Mouse (Mus musculus) heart, embryonic 11.5 days (tissue): ENCODE data around the gene Tas1r1. TPM values are rescaled to one million over a fixed set of nuclear protein-coding genes. Genes with fewer than 3 reads are reported as not detected.

Experiments used
- ATAC-seq: fragments of 200-750 bp; cut with Nextera tagmentation; replicated peaks from 2 replicates; pipeline ENCODE4 v1.8.0; 2017; ENCODE audit warnings: moderate library complexity; ENCODE audit not compliant: insufficient number of reproducible peaks, low FRiP score, low TSS enrichment
- H3K27ac ChIP-seq: fragments of 300-500 bp; sonication (generic); 2 replicates; pipeline ENCODE4 v1.5.1; 2014; ENCODE audit warnings: mild to moderate bottlenecking, low read depth, low read length
- H3K27me3 ChIP-seq: fragments of 300-500 bp; sonication (generic); 2 replicates; pipeline ENCODE4 v1.6.1; 2014; ENCODE audit warnings: mild to moderate bottlenecking, low read length, mixed read lengths; ENCODE audit not compliant: control insufficient read depth, insufficient read depth
- H3K36me3 ChIP-seq: fragments of 300-500 bp; sonication (generic); 2 replicates; pipeline ENCODE4 v1.6.1; 2014; ENCODE audit warnings: mild to moderate bottlenecking, low read length, moderate library complexity, mixed read lengths; ENCODE audit not compliant: control insufficient read depth, insufficient read depth
- H3K4me1 ChIP-seq: fragments of 300-500 bp; sonication (generic); 2 replicates; pipeline ENCODE4 v1.6.1; 2014; ENCODE audit warnings: low read length; ENCODE audit not compliant: control insufficient read depth, insufficient read depth
- H3K4me2 ChIP-seq: fragments of 300-500 bp; sonication (generic); 2 replicates; pipeline ENCODE4 v1.6.1; 2014; ENCODE audit warnings: mild to moderate bottlenecking, moderate library complexity
- H3K4me3 ChIP-seq: fragments of 300-500 bp; sonication (generic); 2 replicates; pipeline ENCODE4 v1.5.1; 2014; ENCODE audit warnings: low read depth, low read length
- H3K9ac ChIP-seq: fragments of 300-500 bp; sonication (generic); 2 replicates; pipeline ENCODE4 v1.6.1; 2014; ENCODE audit warnings: mild to moderate bottlenecking, low read depth, low read length, moderate library complexity
- H3K9me3 ChIP-seq: fragments of 300-500 bp; sonication (generic); replicated peaks from 2 replicates; pipeline ENCODE4 v1.6.1; 2016; ENCODE audit warnings: low read length; ENCODE audit not compliant: control insufficient read depth
- WGBS: fragments of 180-500 bp; shearing (Covaris S2); extraction: QIAGEN DNeasy Blood & Tissue Kit; methylation state at CpG from one replicate; pipeline ENCODE4 v1.1.7; 2014; ENCODE audit not compliant: insufficient replicate concordance; 5-methylcytosine and 5-hydroxymethylcytosine counted together
- polyA plus RNA-seq: library from polyadenylated mRNA; unstranded; fragments of >200 nt; fragmentation: Nextera tagmentation; extraction: Ambion mirVana; gene quantifications from 2 replicates; pipeline ENCODE4 v1.2.1, GENCODE M21; 2014

Tas1r1 gene
- polyA plus RNA-seq, 1 experiment from 2014 or later: 0.16 TPM

DNA sequence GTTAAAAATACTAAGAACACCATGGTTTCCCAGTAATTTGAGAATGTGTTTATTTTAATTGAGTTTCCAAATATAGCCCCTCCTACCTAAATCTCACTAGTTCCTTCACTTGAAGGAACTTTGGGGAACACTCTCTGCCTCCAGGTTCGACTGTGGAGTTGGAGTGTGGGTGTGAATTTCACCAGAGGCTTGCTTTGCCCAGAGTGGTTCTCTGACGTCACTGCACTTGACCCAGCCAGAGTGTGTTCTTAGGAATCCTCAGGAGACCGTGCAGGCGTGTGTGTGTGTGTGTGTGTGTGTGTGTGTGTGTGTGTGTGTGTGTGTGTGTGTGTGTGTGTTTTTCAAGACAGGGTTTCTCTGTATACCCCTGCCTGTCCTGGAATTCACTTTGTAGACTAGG, 37.5 kb downstream of the Tas1r1 start:
- no peak overlapping the region for H3K4me3 ChIP-seq
- H3K9ac ChIP-seq: no peak overlapping the region
- H3K9me3 ChIP-seq: no peaks in the 10 kb centered on the region
- ATAC-seq: no peak
- no peak overlapping the region for H3K27ac ChIP-seq
- no peaks in the 10 kb centered on the region for H3K27me3 ChIP-seq
- no peak overlapping the region for H3K4me2 ChIP-seq
- WGBS: 39% methylated on average over 4 of the region's 4 CpGs
- H3K36me3 ChIP-seq: no peaks in the 10 kb centered on the region
- 0 out of 2 replicates have a peak, but pooled peaks cover 4% of the 10 kb centered on the region for H3K4me1 ChIP-seq

DNA sequence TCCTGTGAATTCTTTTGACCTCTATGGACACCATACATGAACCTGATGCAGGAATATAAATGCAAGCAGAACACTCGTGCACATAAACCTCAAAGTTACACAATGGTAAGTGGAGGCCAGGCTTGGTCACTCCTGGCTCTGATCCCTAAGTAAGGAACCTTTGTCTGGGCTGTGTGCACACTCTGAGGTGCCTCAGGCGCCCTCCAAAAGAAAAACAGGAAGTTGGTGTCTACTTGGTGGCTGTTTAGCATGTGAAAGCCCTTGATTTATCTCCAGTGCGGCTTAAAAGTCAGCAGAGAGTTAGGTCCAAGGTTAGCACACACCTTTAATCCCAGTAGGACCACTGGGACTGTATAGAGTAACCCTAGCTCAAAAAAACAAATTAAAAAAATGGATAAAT, 38.9 kb downstream of the Tas1r1 start:
- no peak overlapping the region for H3K9ac ChIP-seq
- no peak for ATAC-seq
- 65% methylated on average over 3 of the region's 3 CpGs for WGBS

DNA sequence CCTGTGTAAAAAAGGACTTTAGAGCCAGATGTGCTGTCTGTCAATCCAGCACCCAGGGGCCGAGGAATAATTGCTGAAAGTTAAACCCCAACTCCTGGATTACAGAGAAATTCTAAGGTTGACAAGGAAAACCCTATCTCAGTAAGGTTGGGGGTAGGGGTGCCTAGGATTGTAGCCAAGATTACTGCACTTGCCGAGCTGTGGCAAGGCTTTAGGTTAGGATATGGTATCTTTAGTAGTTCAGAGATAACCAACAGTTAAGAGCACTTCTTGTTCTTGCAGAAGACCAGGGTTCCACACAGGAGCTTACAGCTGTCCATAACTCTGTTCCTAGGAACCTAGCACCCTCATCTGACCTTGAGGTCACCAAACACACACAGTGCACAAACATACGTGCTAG, 40.7 kb downstream of the Tas1r1 start:
- no peak overlapping the region; the same call in 1 of the 2 replicates for H3K9ac ChIP-seq
- no peak overlapping the region for H3K27ac ChIP-seq
- H3K4me1 ChIP-seq: peaks cover 12% of the 10 kb centered on the region
- no peaks in the 10 kb centered on the region for H3K27me3 ChIP-seq
- no peaks in the 10 kb centered on the region for H3K9me3 ChIP-seq
- no peak for ATAC-seq
- H3K36me3 ChIP-seq: no peaks in the 10 kb centered on the region
- H3K4me3 ChIP-seq: peak overlapping the region; percentile 100; the same call in 1 of the 2 replicates
- WGBS: 51% methylated on average over 3 of the region's 3 CpGs
- peak overlapping the region; percentile 67 for H3K4me2 ChIP-seq

More for the DNA sequence above, 38.9 kb downstream of the Tas1r1 start:
- no peak overlapping the region for H3K4me3 ChIP-seq
- H3K9me3 ChIP-seq: no peaks in the 10 kb centered on the region
- no peak overlapping the region for H3K4me2 ChIP-seq
- H3K36me3 ChIP-seq: no peaks in the 10 kb centered on the region
- no peaks in the 10 kb centered on the region for H3K27me3 ChIP-seq
- no peak overlapping the region for H3K27ac ChIP-seq
- peaks cover 4% of the 10 kb centered on the region; the same call in 1 of the 2 replicates for H3K4me1 ChIP-seq

DNA sequence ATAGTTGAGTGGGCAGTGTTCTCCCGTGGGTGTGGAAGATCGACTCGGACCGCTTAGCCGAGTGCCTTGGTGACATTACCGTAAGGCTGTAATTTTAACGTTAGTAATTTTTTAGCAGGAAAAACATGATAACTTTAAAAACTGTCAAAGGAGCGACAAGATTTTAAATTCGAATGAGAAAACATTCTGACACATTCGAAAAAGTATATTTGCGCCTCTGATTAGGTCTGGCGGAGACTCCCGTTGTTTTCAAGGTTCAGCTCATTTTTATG, 41.5 kb downstream of the Tas1r1 start:
- Histone ChIP-seq H3K27me3 (no peaks in the 10 kb centered on the region), H3K4me1 (peaks cover 12% of the 10 kb centered on the region), H3K27ac (peak overlapping the region; percentile 82), H3K9me3 (no peaks in the 10 kb centered on the region), H3K36me3 (peaks cover 4% of the 10 kb centered on the region), H3K9ac (peak overlapping the region; percentile 85), H3K4me3 (peak overlapping the region; percentile 100), H3K4me2 (peak overlapping the region; percentile 67)
- 6% methylated on average over 13 of the region's 13 CpGs for WGBS
- ATAC-seq: no peak

DNA sequence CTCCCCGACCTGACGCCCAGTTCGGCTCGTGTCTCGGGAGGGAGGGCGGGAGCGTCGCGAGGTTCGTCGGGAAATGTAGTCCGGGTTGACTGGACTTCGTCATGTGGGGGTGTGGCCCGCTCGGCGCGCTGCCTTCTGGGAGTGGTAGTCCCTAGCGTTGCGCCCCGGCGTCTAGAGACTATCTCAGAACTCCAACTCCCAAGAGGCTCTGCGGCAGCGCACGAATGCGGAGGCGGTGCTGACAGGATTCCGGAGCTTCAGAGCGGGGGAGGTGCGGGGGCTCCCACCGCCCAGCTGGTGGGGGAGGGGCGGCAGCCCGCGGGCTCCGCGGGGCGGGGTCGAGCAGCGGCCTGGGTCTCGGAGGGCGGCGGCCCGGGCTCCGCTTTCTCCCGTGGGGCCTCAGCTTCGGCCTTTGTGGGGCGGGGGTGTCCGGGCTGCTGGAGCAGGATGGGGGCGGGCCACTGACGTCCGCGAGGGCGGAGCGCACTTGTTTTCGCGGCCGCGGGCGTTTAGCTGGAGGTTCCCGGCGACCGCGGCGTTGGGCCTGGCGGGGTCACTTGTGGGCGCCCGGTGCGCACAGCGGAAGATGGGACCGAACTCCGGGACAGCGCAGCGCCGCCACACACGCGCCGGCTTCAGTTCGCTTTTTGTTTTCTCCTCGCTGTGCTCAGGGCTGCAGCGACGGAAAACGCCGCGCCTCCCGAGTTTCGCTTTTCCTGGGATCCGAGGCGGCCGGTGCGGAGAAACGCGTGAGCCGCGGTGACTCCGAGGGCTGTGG, 42.0 kb downstream of the Tas1r1 start, which contains the start of gene Phf13:
Gene Phf13, minus strand, starts transcription at position 86 of the 778 bp plus-strand sequence.
- peaks cover 8% of the 10 kb centered on the region for H3K36me3 ChIP-seq

DNA sequence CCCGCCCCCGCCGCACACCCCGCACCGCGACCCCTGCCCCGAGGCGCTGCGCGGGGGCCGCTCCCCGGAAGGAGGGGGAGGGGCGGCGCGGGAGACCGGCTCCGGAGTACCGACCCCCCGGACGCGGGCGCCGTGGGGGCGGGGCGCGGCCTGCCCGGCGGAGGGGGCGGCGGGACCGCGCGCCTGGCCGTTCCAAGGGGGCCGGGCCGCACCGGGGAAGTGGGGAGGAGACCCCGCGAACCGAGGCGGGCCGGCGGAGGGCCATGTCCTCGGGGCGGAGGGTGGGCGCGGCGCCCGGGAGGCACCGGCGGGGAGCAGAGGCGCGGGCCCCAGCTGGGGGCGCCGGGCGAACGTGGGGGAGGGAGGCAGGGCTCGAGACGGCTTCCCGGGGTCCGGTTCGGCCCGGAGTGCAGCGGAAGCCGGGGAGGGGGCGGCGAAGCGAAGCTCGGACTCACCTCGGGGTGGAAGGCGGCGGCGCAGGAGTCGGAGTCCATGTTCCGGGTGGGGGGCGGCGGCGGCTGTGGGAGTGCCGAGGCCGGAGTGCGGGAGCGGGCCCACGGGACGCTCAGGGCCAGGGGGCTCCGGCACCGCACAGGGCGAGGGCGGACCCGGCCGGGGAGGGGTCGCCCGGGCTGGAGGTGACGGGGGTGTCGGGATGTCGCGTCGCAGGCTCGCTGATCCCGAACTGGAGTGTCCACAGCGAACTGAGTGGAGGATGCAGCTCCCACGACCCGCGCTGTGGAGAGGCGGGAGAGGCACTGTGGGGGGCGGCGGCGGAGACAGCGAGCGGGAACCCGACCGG, 42.8 kb downstream of the Tas1r1 start:
- Histone ChIP-seq H3K9me3 (no peaks in the 10 kb centered on the region), H3K9ac (peak overlapping the region; percentile 97), H3K4me1 (peaks cover 12% of the 10 kb centered on the region), H3K27me3 (no peaks in the 10 kb centered on the region), H3K4me3 (peak overlapping the region; percentile 100), H3K4me2 (peak overlapping the region; percentile 95), H3K27ac (peak overlapping the region; percentile 89), H3K36me3 (peaks cover 13% of the 10 kb centered on the region)
- ATAC-seq: peak; percentile 15
- WGBS: under 1% methylated on average over 60 of the region's 111 CpGs

More for the DNA sequence above, 42.0 kb downstream of the Tas1r1 start, which contains the start of gene Phf13:
- Histone ChIP-seq H3K27ac (peak within 1 kb of the TSS; percentile 89), H3K4me2 (peak within 1 kb of the TSS; percentile 95), H3K27me3 (no peaks in the 10 kb centered on the region), H3K4me3 (peak within 1 kb of the TSS; percentile 100), H3K9ac (peak within 1 kb of the TSS; percentile 97), H3K9me3 (no peaks in the 10 kb centered on the region), H3K4me1 (peaks cover 12% of the 10 kb centered on the region)
- under 1% methylated on average over 75 of the region's 94 CpGs for WGBS
- ATAC-seq: peak; percentile 95

DNA sequence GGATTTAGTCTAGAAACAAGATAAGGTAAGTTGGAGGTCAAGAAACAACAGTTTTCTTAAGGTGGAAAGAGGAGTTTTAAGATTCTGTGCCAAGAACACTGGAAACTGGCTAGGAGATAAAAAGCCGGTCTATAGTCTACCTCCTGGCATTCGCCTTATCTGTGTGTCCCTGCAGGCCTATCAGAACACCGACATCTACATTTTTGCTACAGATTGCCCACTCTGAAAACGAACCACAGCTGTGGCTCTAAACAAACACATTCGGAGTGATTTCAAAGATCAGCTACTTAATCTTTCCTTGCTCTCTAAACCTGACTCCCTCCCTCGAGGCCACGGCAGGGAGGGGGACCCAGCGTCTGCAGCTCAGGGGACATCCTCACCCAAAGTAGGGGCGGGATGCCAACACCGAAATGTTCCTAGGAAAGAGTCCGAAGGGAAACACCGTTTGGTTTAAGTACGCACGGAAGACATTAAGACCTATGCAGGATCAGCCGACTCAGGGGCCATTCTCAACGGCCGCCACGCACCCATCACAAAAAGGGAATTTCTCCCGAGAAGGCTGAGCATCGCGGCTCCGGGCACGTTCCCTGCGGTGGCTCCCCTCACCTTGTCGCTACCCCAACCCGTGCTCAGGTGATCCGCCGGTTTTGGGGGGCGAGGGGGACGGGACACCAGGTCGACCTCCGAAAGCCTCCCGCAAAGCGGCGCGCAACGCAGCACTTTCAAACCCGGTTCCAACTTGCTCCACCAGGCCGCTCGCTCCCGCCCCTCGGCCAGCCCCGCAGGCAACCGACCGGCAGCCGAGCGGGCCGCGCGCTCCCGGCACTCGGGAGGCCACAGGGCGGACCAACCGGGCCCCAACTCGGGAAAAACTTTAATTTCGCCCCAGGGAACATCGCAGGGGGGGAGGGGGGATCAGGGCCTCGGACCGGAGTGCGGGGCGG, 43.9 kb downstream of the Tas1r1 start:
- H3K27ac ChIP-seq: peak overlapping the region; percentile 89
- peak overlapping the region; percentile 95 for H3K4me2 ChIP-seq
- peaks cover 16% of the 10 kb centered on the region for H3K36me3 ChIP-seq
- peak overlapping the region; percentile 97 for H3K9ac ChIP-seq
- H3K9me3 ChIP-seq: no peaks in the 10 kb centered on the region
- H3K27me3 ChIP-seq: no peaks in the 10 kb centered on the region
- ATAC-seq: no peak
- H3K4me1 ChIP-seq: peaks cover 12% of the 10 kb centered on the region
- peak overlapping the region; percentile 100 for H3K4me3 ChIP-seq
- 1% methylated on average over 60 of the region's 61 CpGs for WGBS

DNA sequence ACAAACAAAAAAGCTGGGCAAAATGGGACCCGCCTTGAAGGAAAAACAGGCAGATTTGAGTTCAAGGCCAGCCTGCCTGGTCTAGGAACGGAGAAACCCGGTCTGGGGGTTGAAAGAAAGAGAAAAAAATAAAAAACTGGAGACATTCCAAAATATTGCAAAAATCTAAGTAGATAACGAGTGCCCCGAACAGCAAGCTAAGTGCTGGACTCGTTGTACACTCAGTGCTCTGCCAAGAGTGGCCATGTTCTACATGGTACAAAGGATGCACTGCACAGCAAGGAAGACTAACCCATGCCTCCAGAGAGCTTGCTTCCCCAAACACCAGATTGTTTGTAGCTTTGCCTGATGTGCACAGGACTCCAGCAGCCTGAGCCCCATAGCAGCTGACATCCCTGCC, 45.3 kb downstream of the Tas1r1 start:
- H3K27ac ChIP-seq: no peak overlapping the region
- WGBS: 80% methylated on average over 6 of the region's 6 CpGs
- no peak for ATAC-seq
- H3K4me1 ChIP-seq: peaks cover 21% of the 10 kb centered on the region
- H3K36me3 ChIP-seq: peaks cover 16% of the 10 kb centered on the region
- H3K4me3 ChIP-seq: no peak overlapping the region
- no peaks in the 10 kb centered on the region for H3K9me3 ChIP-seq
- H3K4me2 ChIP-seq: peak overlapping the region; percentile 4; the same call in 1 of the 2 replicates
- H3K27me3 ChIP-seq: no peaks in the 10 kb centered on the region
- no peak overlapping the region for H3K9ac ChIP-seq
